Mouse (Mus musculus): Measurements from ENCODE around the gene Rbms3. TPM values are rescaled to one million over a fixed set of nuclear protein-coding genes. Genes with fewer than 3 reads are reported as not detected.

Rbms3 gene
- polyA plus RNA-seq, 1 experiment, result not detected

- TF ChIP-seq CTCF (IDR thresholded peaks at IDR 0.05; ENCODE audit: insufficient read depth, low read depth, low read length) (no peak), POLR2A (IDR thresholded peaks at IDR 0.05; ENCODE audit: insufficient read depth, low read depth, low read length) (no peak)
- 93% methylated on average over 5 of the region's 5 CpGs for WGBS
Observed at GRCm38 (mm10) chr9:116871576-116871975, 758.1 kb downstream of the Rbms3 start.

GRCm38 (mm10) chr9:116866060-116866459, 763.7 kb downstream of the Rbms3 start:
- Histone ChIP-seq H3K4me1 (ENCODE audit: control insufficient read depth, insufficient read depth, low read length) (no peaks in the 10 kb centered on the region), H3K27ac (ENCODE audit: insufficient read depth, low read depth, low read length) (no peak overlapping the region), H3K4me3 (ENCODE audit: insufficient read depth, low read depth, low read length) (no peak overlapping the region)
- TF ChIP-seq CTCF (IDR thresholded peaks at IDR 0.05; ENCODE audit: insufficient read depth, low read depth, low read length) (no peak), POLR2A (IDR thresholded peaks at IDR 0.05; ENCODE audit: insufficient read depth, low read depth, low read length) (no peak)
- 97% methylated on average over 7 of the region's 7 CpGs for WGBS

More at GRCm38 (mm10) chr9:116871576-116871975, 758.1 kb downstream of the Rbms3 start:
- Histone ChIP-seq H3K27ac (ENCODE audit: insufficient read depth, low read depth, low read length) (no peak overlapping the region), H3K4me1 (ENCODE audit: control insufficient read depth, insufficient read depth, low read length) (no peaks in the 10 kb centered on the region), H3K4me3 (ENCODE audit: insufficient read depth, low read depth, low read length) (no peak overlapping the region)

GRCm38 (mm10) chr9:116863626-116864025, 766.1 kb downstream of the Rbms3 start:
- no peak overlapping the region for H3K27ac ChIP-seq (ENCODE audit: insufficient read depth, low read depth, low read length)
- WGBS, result 73% methylated on average over 4 of the region's 4 CpGs
- H3K4me1 ChIP-seq (ENCODE audit: control insufficient read depth, insufficient read depth, low read length), result no peaks in the 10 kb centered on the region
- TF ChIP-seq POLR2A (IDR thresholded peaks at IDR 0.05; ENCODE audit: insufficient read depth, low read depth, low read length) (no peak), CTCF (IDR thresholded peaks at IDR 0.05; ENCODE audit: insufficient read depth, low read depth, low read length) (no peak)
- no peak overlapping the region for H3K4me3 ChIP-seq (ENCODE audit: insufficient read depth, low read depth, low read length)

GRCm38 (mm10) chr9:116862341-116862740, 767.4 kb downstream of the Rbms3 start:
- no peak overlapping the region for H3K4me3 ChIP-seq (ENCODE audit: insufficient read depth, low read depth, low read length)
- TF ChIP-seq CTCF (IDR thresholded peaks at IDR 0.05; ENCODE audit: insufficient read depth, low read depth, low read length) (no peak), POLR2A (IDR thresholded peaks at IDR 0.05; ENCODE audit: insufficient read depth, low read depth, low read length) (no peak)
- no peaks in the 10 kb centered on the region for H3K4me1 ChIP-seq (ENCODE audit: control insufficient read depth, insufficient read depth, low read length)
- H3K27ac ChIP-seq (ENCODE audit: insufficient read depth, low read depth, low read length), result no peak overlapping the region
- WGBS, result 94% methylated on average over 3 of the region's 3 CpGs

- H3K27ac ChIP-seq (ENCODE audit: insufficient read depth, low read depth, low read length), result no peak overlapping the region
- 91% methylated on average over 6 of the region's 6 CpGs for WGBS
- TF ChIP-seq POLR2A (IDR thresholded peaks at IDR 0.05; ENCODE audit: insufficient read depth, low read depth, low read length) (no peak), CTCF (IDR thresholded peaks at IDR 0.05; ENCODE audit: insufficient read depth, low read depth, low read length) (no peak)
- no peaks in the 10 kb centered on the region for H3K4me1 ChIP-seq (ENCODE audit: control insufficient read depth, insufficient read depth, low read length)
- no peak overlapping the region for H3K4me3 ChIP-seq (ENCODE audit: insufficient read depth, low read depth, low read length)
Observed at GRCm38 (mm10) chr9:116857861-116858595, 771.7 kb downstream of the Rbms3 start.

- H3K4me3 ChIP-seq (ENCODE audit: insufficient read depth, low read depth, low read length), result no peak overlapping the region
- TF ChIP-seq CTCF (IDR thresholded peaks at IDR 0.05; ENCODE audit: insufficient read depth, low read depth, low read length), result no peak
- no peak for TF ChIP-seq POLR2A (IDR thresholded peaks at IDR 0.05; ENCODE audit: insufficient read depth, low read depth, low read length)
- no peaks in the 10 kb centered on the region for H3K4me1 ChIP-seq (ENCODE audit: control insufficient read depth, insufficient read depth, low read length)
- 94% methylated on average over 3 of the region's 3 CpGs for WGBS
- no peak overlapping the region for H3K27ac ChIP-seq (ENCODE audit: insufficient read depth, low read depth, low read length)
Observed at GRCm38 (mm10) chr9:116857151-116857550, 772.6 kb downstream of the Rbms3 start.

GRCm38 (mm10) chr9:116855744-116856143, 774.0 kb downstream of the Rbms3 start:
- Histone ChIP-seq H3K27ac (ENCODE audit: insufficient read depth, low read depth, low read length) (no peak overlapping the region), H3K4me1 (ENCODE audit: control insufficient read depth, insufficient read depth, low read length) (no peaks in the 10 kb centered on the region), H3K4me3 (ENCODE audit: insufficient read depth, low read depth, low read length) (no peak overlapping the region)
- TF ChIP-seq POLR2A (IDR thresholded peaks at IDR 0.05; ENCODE audit: insufficient read depth, low read depth, low read length), result no peak
- 78% methylated on average over 3 of the region's 3 CpGs for WGBS

GRCm38 (mm10) chr9:116848905-116849304, 780.8 kb downstream of the Rbms3 start:
- Histone ChIP-seq H3K4me1 (ENCODE audit: control insufficient read depth, insufficient read depth, low read length) (no peaks in the 10 kb centered on the region), H3K4me3 (ENCODE audit: insufficient read depth, low read depth, low read length) (no peak overlapping the region), H3K27ac (ENCODE audit: insufficient read depth, low read depth, low read length) (no peak overlapping the region)
- WGBS, result 97% methylated on average over 4 of the region's 4 CpGs
- TF ChIP-seq CTCF (IDR thresholded peaks at IDR 0.05; ENCODE audit: insufficient read depth, low read depth, low read length) (no peak), POLR2A (IDR thresholded peaks at IDR 0.05; ENCODE audit: insufficient read depth, low read depth, low read length) (no peak)

- no peaks in the 10 kb centered on the region for H3K4me1 ChIP-seq (ENCODE audit: control insufficient read depth, insufficient read depth, low read length)
- TF ChIP-seq POLR2A (IDR thresholded peaks at IDR 0.05; ENCODE audit: insufficient read depth, low read depth, low read length) (no peak), CTCF (IDR thresholded peaks at IDR 0.05; ENCODE audit: insufficient read depth, low read depth, low read length) (no peak)
- H3K27ac ChIP-seq (ENCODE audit: insufficient read depth, low read depth, low read length), result no peak overlapping the region
- WGBS, result 90% methylated on average over 10 of the region's 10 CpGs
- no peak overlapping the region for H3K4me3 ChIP-seq (ENCODE audit: insufficient read depth, low read depth, low read length)
Observed at GRCm38 (mm10) chr9:116848166-116848565, 781.5 kb downstream of the Rbms3 start.
